Mouse (Mus musculus) heart, postnatal 14 days (tissue): ENCODE measurements around the gene Map1lc3b. TPM values are rescaled to one million over a fixed set of nuclear protein-coding genes. Genes with fewer than 3 reads are reported as not detected.
A peak's percentile ranks its signal among the peaks of the same experiment; 100 is the strongest.

Source experiments
- DNase-seq, 2 experiments: peaks; one replicate each; pipeline ENCODE4 v3.0.0; 2021 to 2022
- intact Hi-C: fragments of 180-260 bp; cut with DNase I; formaldehyde crosslinking; loops from one replicate; pipeline ENCODE4 v1.15.1; 2025
- total RNA-seq, 2 experiments: library from RNA; stranded (reverse); gene quantifications; 2 replicates each; pipeline ENCODE4 v1.2.3; 2021

Map1lc3b gene
- total RNA-seq, 2 experiments from 2014 or later: 215 to 228 TPM

- DNase-seq: no peak
- intact Hi-C loops: no loop called here
These were observed 9.7 kb downstream of the Map1lc3b start for GRCm38 (mm10) chr8:121599842-121600241.

- no peak for DNase-seq
- intact Hi-C loops: loop anchor here (2.0 kb wide), 2 partner anchors 50 to 82 kb away; partner anchors contain the start of gene Zcchc14
These were observed 12.2 kb downstream of the Map1lc3b start for GRCm38 (mm10) chr8:121602411-121602810.

DNA sequence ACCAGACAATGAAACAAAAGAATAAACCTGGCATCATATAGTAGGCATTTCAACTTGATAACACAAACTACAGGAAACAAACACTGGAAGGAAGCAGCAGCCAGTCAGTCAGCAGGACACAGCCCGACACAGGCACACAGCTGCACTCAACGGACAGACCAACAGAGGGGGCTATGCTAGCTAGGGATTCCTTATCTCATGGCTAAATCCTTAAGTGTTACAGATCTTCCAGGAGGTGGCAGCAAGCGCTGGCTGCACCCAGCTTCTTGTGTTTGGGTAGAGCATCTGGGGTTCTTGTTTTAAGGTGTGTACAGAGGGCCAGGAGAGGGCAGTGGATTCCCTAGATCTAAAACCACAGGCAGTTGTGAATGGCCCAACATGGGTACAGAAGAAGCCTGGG lies 12.7 kb downstream of the Map1lc3b start:
- intact Hi-C loops: loop anchor here (2.0 kb wide), 2 partner anchors 50 to 82 kb away; partner anchors contain the start of gene Zcchc14
- DNase-seq: peak; percentile 69 to 79

- intact Hi-C loops: loop anchor here (2.0 kb wide), 2 partner anchors 49 to 81 kb away; partner anchors contain the start of gene Zcchc14
- DNase-seq: no peak
These were observed 13.6 kb downstream of the Map1lc3b start for GRCm38 (mm10) chr8:121603801-121604200.

DNA sequence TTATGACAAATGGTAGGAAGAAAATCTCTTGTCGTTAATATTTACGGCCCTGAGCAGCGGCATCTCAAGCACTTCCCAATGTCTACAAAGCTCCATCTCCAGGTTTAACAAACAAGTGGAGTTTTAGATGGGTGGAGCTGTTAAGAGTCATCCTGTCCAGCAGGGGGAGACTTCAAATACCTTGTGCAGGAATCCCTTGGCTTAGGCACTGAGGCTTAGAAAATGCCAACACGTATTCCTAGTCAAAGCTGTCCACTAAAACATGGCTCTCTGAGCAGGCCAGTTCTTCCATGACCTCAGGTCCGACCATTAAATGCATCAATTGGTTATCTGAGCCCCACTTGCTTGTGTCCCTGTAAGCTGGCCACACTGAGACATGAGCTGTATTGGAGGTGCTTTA lies 17.5 kb downstream of the Map1lc3b start:
- intact Hi-C loops: loop anchor here (2.0 kb wide), 1 partner anchor 15 kb away; no protein-coding TSS in a partner anchor
- no peak for DNase-seq

GRCm38 (mm10) chr8:121609251-121609650 lies 19.1 kb downstream of the Map1lc3b start:
- no peak for DNase-seq
- intact Hi-C loops: loop anchor here (2.0 kb wide), 1 partner anchor 14 kb away; no protein-coding TSS in a partner anchor

GRCm38 (mm10) chr8:121609916-121610315 lies 19.8 kb downstream of the Map1lc3b start:
- intact Hi-C loops: loop anchor here (2.0 kb wide), 1 partner anchor 13 kb away; no protein-coding TSS in a partner anchor

GRCm38 (mm10) chr8:121613419-121613818 lies 23.3 kb downstream of the Map1lc3b start:
- no peak for DNase-seq
- intact Hi-C loops: no loop called here

More at GRCm38 (mm10) chr8:121609916-121610315, 19.8 kb downstream of the Map1lc3b start:
- no peak for DNase-seq

DNA sequence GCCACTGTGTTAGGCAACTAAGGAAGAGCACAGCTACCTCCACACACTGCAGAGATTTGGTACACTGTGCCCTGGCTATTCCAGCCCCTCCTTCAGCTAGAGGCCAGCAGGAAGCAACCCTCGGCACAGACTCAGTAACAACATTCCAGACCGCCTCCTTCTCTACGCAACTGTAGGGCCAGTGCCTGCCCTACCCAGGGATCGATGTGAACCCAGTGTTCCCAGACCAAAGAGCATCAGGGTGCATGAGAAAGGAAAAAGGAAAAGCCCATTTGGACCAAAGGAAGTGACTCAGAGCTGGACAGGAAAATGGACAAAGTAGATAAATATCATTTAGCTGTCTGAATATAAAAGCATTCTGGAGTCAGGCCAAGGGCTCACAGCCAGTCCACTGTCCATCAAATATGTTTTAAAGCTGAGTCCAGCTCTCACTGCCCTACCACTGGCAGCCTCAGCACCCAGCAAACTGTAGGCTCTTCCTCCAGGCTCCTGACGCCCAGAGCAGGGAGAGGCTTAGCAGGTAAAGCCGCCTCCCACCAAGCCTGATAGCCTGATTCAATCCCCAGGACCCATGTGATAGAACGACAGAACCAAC lies 29.3 kb downstream of the Map1lc3b start:
- intact Hi-C loops: no loop called here
- peak; percentile 69 to 74 for DNase-seq

DNA sequence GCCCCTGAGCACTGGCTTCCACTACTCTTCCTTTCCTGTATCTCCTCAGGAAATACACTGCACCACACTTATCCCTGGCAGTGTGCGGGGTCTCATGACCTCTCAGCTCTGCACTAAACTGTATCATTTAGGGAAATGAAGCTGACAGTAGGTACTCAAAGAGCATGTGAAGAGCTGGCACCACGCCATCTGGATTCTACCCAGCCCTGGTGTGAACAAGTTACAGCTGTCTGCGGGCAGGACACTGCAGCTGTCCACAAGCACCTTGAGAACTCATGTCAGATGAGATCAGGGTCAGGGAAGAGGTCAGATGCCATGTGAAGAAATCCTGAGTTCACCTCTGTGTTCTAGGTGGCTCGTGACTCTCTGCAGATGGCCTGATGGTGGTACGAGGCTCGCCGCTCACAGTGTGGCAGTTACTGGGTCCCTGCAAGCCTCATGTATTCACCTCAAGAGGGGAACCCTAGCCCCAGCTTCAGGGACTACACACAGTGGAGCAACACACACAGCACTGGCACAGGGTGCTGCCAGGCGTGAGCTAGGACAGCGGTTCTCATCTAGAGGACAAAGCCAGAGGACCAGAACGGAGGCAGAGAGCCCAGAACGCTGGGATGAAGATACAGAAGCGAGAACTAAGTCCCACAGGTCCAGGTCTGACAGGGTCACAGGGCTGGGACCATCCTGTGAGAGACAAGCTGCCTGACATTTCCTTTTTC lies 30.8 kb downstream of the Map1lc3b start:
- DNase-seq: peak; percentile 58 to 65
- intact Hi-C loops: no loop called here

GRCm38 (mm10) chr8:121621879-121622278 lies 31.7 kb downstream of the Map1lc3b start:
- intact Hi-C loops: loop anchor here (2.0 kb wide), 1 partner anchor 13 kb away; no protein-coding TSS in a partner anchor

DNA sequence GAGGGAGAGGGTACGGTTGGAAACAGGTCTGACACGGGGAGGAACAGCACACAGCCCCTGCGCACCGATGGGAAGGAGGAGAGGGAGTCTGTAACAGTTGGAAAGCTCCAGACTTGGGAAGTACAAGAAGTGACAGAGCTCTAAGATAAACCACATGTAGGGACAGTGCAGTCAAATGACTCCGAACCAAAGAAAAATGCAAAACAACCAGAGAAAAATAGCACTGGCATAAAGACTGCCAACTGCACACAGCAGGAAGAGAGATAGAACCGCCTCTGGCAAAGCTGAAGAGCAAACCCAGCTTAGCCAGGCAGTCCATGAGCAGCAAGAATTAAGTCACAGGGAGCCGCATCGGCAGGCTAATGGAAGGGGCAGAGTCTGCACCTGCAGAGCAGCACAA lies 32.9 kb downstream of the Map1lc3b start:
- no peak for DNase-seq

More at GRCm38 (mm10) chr8:121621879-121622278, 31.7 kb downstream of the Map1lc3b start:
- no peak for DNase-seq

DNA sequence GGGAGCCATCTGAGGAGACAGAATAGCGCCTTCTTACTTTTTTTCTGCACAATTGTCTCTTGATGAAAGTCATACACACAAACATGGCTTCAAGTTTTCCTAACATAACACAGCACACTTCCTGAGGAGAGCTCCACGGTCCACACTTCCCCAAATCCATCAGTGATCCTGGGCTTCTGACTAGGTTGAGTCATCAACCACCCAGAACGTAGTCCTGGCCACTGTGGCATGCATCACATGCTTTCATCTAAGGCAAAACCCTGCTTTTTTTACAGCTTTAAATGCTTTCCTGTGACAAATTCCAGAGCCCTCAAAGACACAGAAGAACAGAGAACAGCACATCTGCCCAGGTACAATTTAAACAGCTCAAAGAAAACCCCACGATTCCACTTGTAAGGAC lies 38.5 kb downstream of the Map1lc3b start:
- intact Hi-C loops: no loop called here
- DNase-seq: no peak

More for the DNA sequence above, 32.9 kb downstream of the Map1lc3b start:
- intact Hi-C loops: loop anchor here (2.0 kb wide), 1 partner anchor 14 kb away; no protein-coding TSS in a partner anchor

DNA sequence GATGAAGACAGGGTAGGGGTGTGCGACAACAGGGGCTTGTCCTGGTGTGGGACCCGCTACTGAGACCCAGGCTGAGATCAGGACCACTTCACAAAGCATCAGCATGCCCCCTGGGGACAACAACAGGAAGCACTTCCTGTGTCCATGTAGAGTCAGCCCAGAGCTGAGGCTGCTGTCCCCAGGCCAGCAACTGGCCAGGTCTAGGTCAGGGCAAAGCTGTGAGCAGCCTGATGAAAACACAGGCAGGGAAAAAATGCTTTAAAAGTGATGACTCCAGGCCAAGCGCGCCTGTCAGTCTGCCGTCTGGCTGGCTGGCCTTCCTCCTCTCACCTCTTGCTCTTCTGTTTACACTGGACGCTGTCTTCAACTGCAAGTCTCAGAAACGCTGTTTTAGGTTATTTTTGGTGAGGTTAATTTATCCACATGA lies 41.5 kb downstream of the Map1lc3b start:
- intact Hi-C loops: no loop called here
- peak; percentile 52 to 58 for DNase-seq

DNA sequence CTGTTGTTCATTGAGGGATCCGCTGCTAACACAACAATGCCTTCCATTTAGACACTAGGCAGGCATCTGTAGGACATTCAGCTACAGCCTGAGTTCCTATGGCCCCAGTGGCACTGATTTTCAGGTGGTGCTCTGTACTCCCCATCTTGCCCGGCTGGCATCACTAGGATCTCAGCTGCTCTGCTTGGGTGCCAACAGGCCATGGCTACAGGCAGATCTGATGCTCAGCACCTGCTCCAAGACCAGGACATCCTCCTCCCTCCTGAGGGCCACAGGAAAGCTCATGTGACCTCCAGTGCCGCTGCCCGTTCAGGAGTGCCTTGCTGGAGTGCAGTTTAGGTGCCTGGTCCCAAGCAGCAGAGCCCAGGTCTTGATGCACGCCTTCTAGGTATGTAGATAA lies 42.2 kb downstream of the Map1lc3b start:
- no peak for DNase-seq
- intact Hi-C loops: no loop called here

DNA sequence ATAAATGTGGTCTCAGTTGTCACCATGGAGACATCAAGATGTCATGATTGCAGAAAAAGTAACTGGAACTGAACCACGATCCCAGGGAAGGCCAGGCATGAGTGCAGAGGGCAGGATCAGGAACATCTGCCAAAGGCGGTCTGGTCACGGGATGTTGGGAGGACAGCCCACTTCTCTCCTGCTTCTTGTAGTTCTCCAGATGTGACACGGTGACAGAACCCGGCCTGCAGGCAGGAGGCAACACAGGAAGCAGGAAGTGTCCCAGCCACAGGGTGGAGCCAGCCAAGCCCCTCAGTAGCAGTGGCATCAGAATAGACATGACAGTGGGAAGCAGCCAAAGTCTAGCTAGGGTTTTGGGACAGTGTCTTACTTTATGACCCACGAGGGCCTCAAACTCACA lies 45.4 kb downstream of the Map1lc3b start:
- intact Hi-C loops: loop anchor here (1.0 to 2.0 kb wide), 2 partner anchors 15 to 32 kb away; no protein-coding TSS in a partner anchor
- peak; percentile 56 to 57 for DNase-seq

GRCm38 (mm10) chr8:121636180-121636579 lies 46.0 kb downstream of the Map1lc3b start:
- intact Hi-C loops: no loop called here
- no peak for DNase-seq

- intact Hi-C loops: no loop called here
- DNase-seq: no peak
These were observed 52.6 kb downstream of the Map1lc3b start for GRCm38 (mm10) chr8:121642804-121643203.

GRCm38 (mm10) chr8:121643384-121643783 lies 53.2 kb downstream of the Map1lc3b start:
- intact Hi-C loops: no loop called here

GRCm38 (mm10) chr8:121647511-121648215 lies 57.5 kb downstream of the Map1lc3b start:
- intact Hi-C loops: no loop called here
- DNase-seq: no peak

More at GRCm38 (mm10) chr8:121643384-121643783, 53.2 kb downstream of the Map1lc3b start:
- no peak for DNase-seq
